Mouse (Mus musculus) cortical plate, adult 2 months (tissue): ENCODE results near the gene Il17f.

Source experiments
- CTCF ChIP-seq: fragments of 200-500 bp; IDR thresholded peaks from 2 replicates; pipeline ENCODE4 v1.5.1; 2011; ENCODE audit warnings: mild to moderate bottlenecking, control low read depth, low read length; ENCODE audit not compliant: insufficient read depth; ENCODE audit errors: extremely low read depth
- POLR2A ChIP-seq: fragments of 200-500 bp; IDR thresholded peaks from 2 replicates; pipeline ENCODE4 v1.6.1; 2011; ENCODE audit warnings: mild to moderate bottlenecking, low read length, control low read depth; ENCODE audit not compliant: insufficient read depth; ENCODE audit errors: extremely low read depth

GRCm38 (mm10) chr1:20738483-20738882, 51.9 kb downstream of the Il17f start:
- TF ChIP-seq CTCF = peak; percentile 22; the same call in 1 of the 2 replicates
- no peak for TF ChIP-seq POLR2A
